Mouse (Mus musculus) common myeloid progenitor, adult 5-6 weeks (primary cell): ENCODE results near the gene Etv6. TPM values are rescaled to one million over a fixed set of nuclear protein-coding genes. Genes with fewer than 3 reads are reported as not detected.
A peak's percentile ranks its signal among the peaks of the same experiment; 100 is the strongest.

Experiments
- ATAC-seq: replicated peaks from 2 replicates; pipeline ENCODE4 v1.8.0; 2016; ENCODE audit warnings: low read depth, mild to moderate bottlenecking, moderate TSS enrichment, inconsistent platforms; ENCODE audit not compliant: poor library complexity, severe bottlenecking
- total RNA-seq: library from RNA; stranded (forward); fragments of 200-1000, 187-1606 nt; gene quantifications from 2 replicates; pipeline ENCODE4 v1.2.3, GENCODE M21; 2017

Gene Etv6
- total RNA-seq, 1 experiment from 2014 or later = 129 TPM

DNA sequence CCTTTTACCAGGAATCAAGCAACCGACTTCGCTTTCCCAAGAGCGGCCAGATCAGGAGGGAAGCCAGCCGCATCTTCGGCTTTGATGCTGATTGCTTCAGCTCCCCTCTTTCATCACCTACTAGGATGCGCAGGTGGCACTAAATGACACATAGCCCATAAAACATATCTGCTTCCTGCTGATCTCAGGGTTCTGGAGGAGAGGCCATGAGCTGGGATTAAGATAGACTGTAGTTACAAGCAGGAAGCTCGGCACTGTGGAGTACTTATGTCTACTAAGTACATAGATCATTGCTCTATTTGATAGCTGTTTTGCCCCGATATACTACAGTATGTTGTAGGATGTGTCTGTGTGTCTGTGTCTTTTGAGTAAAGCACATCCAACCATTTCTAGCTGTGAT, 68.0 kb downstream of the Etv6 start:
- no peak for ATAC-seq

DNA sequence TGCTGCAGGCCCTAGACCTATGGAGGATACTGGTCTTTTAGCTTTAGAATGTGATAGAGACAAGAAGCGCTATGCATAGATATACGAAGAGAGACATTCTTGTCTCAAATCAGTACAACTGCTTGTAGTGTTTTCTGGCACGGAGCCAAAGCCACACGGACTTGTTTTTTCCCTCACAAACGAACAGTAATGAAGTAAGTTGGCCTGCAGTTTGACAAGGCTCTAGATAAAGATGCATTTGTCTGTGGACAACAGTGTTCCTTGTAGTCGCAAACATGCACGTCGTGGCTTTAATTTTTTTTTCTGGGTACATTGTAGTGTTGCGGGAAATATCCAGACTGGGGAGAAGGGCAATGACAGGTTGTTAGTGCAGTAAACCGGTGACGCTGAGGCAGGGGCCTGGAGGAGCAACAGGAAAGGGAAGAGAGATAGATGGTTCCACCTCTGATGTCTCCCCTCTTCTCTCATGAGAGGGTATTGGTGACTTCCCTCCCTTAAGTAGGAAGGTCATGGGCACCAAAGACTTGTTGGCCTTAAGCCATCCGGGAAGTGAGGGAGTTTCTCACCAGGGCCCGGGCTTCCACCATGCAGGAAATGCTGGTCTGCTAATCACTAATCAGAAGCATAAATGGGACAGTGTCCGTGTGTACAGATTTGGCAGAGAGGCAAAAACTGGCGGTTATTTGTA, 70.2 kb downstream of the Etv6 start:
- peak; percentile 49 for ATAC-seq

DNA sequence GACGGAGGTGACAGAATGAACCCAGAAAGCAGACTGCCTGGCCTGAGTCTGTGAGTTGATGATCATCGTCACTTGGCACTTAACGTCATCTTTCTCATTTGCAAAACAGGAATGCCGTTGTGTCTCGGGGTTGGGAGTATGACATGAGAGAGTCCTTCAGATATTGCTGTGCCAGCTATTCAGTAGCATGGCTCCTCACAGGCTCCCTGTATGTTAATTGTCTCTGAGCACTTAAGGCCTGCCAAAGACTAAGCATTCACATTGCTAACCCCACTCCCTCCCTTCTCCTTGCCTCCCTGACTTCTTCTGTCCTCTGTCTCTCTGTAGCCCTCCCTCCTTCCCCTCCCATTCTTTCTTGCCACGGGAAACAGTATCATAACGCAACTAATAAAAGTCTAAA, 72.2 kb downstream of the Etv6 start:
- ATAC-seq = no peak

- no peak for ATAC-seq
These were observed 74.2 kb downstream of the Etv6 start for GRCm38 (mm10) chr6:134109675-134110074.

DNA sequence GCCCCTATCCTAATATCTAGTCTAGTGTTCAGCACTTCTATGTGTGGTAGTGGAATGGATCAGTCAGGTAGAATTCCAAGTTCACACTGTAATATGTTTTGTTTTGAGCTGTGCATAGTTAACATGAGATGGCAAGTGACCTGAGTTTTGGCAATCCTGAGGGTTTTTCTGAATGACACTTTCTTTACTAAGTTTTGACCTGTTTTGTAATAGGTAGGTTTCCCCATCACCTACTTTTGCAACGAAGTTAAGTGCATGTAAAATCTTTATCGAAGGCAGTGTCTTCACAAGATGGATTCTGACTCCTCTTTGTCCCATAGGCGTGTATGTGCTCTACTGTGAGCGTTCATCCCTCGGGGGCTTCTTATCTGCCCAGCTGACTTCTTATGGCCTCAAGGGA, 74.7 kb downstream of the Etv6 start:
- no peak for ATAC-seq

DNA sequence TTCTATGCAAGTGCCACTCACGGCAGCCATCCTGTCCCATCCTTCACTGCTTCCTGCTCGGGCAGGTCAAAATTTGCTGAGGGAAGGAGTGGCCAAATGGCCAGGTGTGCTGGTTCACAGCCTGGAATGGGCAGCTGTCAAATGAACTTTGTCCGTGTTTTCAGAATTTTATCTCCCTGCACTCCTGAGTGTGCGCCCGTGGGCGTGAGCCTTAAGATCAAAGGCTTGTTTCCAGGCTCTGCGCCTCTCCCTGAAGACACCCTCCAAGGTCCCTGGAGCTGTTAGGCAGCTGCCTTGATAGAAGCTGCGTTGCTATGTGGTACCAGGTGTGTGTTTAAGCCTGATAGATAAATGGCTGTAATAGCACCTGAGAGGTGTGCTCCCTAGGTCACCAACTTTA, 76.1 kb downstream of the Etv6 start:
- ATAC-seq = no peak

DNA sequence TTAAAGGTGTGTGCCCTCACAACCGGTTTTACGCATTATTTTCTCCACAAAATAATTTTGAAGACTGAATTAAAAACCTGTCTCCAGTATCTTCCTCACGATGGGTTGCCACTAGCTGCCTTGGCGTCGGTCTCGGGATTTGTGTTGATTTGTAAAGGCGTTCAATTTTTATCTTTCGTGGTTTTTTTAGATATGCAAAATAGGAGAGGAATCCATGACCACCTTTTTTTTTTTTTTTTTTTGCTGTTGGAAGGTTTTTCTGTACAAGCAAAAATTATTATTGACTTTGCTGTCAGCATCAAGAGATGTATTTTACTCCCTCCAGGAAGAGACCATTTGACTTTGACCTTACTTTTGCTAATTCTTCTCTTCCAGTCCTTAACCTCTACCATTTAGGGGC, 77.3 kb downstream of the Etv6 start:
- ATAC-seq = no peak

DNA sequence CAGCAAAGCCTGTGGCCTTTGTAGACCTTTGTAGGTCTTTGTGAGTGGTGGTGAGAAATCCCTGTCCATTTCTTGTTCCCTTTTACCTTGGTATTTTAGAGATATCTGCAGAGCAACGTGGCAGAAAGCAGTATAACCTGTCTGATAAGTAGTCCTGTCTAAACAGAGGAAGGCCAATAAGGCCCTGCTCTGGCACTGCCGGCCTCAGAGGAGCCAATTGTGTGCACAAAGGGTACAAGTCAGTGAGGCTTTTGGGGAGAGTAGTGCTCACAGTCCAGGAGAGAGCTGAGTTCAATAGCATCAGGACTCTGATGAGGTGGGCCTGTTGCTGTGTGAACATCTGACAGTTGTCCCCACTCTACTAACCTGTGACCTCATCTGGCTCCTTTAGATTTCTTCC, 77.7 kb downstream of the Etv6 start:
- ATAC-seq = no peak

- peak; percentile 57 for ATAC-seq
These were observed 79.9 kb downstream of the Etv6 start for GRCm38 (mm10) chr6:134115219-134115968.

DNA sequence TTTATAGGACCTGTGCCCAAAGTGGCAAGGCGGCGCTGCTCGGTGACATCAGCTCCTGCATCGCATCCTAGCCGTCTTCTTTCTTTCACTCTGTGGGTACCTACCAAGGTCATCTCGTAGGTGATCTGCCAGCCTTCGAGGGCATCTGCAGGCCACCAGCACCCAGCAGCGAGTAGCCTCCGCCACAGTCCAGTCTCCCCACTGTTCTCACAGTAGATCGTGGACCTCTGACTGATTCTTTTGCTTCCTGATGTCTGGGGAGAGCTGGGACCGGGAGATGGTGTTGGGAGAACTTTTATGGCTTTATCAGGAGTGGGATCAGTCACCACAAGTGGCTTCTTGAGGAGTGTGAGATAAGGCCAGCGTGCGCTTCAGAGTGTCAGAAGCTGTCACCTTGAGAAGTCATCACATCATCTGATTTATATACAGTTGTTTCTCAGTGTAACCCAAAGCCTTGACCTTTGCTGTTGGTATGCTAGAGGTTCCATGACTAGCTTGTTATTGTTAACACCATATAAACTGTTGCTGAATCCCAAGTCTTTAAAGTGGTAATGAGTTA, 82.0 kb downstream of the Etv6 start:
- ATAC-seq = no peak

DNA sequence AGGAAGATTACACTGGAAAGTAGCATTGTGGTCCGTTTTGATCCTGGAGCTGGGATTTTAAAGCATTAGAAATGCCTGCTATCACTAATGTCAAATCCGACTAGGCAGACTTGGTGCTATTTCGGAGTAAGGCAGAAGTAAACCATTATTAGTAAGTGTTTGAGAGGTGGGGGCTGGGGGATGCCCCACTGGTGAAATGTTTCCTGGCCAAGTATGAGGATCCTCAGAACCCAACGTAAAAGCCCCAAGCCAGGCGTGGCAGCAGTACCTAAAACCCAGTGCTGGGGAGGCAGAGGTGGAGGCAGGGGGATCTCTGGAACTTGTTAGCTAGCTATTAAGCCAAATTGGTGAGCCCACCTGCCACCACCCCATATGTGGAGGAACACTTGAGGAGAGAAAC, 83.0 kb downstream of the Etv6 start:
- no peak for ATAC-seq

DNA sequence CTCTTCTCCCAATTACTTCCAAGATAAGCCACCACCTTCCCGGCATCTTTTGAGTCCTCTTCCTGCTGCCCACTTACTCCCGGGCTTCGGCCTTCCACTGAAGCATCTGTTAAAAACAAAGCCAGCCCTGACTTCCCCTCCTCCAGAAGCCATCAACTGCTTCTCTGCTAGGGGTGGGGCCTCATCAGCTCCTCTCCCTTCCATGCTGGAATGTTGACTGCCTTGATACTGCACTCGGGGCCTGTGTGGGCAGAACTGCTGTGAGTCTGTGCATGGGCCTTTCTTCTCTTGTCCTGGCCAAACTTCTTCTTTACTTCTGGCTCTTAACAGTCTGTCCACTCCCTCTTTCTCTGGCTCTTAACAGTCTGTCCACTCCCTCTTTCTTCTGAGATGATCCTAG, 83.6 kb downstream of the Etv6 start:
- ATAC-seq = no peak

DNA sequence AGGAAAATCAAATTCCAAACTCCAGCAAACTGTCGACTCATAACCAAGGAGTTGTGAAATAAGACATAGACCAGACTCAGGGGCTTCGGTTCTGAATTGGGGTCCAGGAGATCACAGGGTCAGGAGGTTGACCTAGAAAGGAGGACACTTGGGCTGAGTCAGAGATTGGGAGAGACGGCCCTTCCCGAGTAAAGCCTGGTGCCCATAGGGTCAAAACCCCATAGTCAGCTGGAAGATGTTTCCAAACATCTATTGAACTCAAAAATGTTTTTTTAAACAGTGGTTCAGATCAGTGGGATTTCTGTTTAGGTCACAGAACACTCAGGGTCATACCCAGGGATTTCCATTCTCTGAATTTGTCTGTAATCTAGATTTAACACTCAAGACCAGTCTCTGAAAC, 84.7 kb downstream of the Etv6 start:
- no peak for ATAC-seq

- peak; percentile 46 for ATAC-seq
These were observed 85.2 kb downstream of the Etv6 start for GRCm38 (mm10) chr6:134120712-134121111.

DNA sequence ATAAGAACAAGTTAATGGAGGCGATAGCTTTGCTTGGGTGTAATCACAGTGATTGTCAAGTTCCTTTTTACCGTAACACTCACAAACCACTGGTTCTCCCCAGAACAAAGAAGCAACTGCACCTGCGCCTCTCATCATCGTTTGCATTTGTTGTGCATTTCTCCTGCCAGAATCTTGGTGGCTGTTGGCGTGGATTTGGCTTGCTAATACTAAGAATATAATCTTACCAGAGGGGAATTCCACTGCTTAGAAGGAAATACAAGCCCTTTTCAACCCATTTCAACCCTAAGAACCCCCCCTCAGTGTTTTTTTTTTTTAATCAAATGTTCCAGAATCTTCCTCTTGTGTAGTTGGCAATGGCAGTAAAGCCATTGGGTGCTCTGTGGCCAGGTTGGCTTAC, 87.4 kb downstream of the Etv6 start:
- no peak for ATAC-seq

DNA sequence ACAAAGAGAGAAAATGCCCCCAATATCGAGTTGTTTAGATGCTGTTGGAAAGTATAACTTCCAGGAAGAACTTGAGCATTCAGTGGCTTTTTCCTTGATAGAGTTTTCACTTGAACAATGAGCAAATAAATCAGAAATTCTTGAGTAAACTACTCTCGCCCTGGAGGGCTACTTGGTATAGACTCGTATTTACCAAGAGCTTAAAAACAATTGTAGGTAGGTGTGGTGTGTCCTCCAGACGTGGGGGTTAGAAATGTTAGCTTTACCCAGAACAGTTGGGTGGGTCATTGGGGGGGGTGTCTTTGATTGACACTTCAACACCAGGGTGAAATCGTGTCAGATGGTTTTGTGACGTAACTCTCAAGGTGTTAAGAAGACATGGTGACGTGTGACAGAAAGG, 88.0 kb downstream of the Etv6 start:
- no peak for ATAC-seq

DNA sequence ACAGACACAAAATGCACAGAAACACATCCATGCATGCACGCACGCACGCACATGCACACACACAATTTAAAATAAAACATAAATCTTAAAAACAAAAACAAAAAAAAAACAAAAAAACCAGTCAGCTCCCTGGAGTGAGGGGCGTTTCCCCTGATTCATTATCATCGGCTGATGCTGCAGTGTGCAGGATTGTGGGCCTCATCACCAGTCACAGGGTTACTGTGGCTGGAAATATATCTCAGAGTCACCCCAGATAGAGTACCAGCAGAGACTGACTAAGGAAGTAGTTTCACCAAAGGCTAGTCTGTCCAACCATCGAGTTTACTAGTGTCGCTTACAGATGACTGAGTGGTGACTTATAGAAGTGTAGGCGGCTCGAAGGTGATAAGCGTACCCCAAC, 88.8 kb downstream of the Etv6 start:
- peak; percentile 40; the same call in 1 of the 2 replicates for ATAC-seq

- ATAC-seq = no peak
These were observed 92.5 kb downstream of the Etv6 start for GRCm38 (mm10) chr6:134127996-134128395.

- no peak for ATAC-seq
These were observed 93.1 kb downstream of the Etv6 start for GRCm38 (mm10) chr6:134128594-134128993.

DNA sequence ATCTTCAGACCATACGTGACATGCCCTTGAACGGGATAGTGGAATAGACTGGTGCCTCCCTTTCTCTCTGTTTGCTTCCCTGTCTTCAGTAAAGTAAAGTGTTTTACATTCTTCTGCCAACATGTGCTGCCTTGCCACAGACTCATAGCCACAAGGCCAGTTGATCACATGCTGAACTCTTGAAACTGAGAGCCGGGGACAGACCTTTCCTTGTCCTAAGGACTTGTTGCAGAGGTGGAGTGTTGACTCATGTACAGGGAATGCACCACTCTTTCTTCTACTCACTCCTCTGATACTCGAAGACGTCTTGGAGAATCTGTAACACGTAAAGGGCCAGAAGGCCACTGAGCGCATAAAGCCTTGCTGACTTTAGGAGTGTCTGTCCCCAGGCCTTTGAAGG, 94.3 kb downstream of the Etv6 start:
- no peak for ATAC-seq

- peak; percentile 69 for ATAC-seq
These were observed 95.3 kb downstream of the Etv6 start for GRCm38 (mm10) chr6:134130816-134131215.

DNA sequence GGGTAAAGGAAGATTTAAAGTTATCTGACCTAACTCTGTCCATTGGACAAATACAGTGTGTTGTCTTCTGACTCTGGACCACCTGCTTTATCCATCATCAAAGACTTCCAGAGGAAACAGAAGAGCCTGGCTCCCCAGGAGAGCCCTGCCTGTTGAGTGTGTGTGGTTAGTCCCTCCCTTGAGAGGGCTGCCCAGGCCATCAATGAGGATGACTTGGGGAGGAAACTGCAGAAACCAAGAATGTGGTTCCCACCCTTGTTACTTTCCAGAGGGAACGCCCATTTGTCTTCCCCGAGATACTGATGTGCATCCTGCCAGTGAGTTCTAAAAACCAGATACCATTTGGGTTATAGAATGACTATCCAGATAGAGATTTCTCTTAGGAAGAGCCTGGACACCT, 96.1 kb downstream of the Etv6 start:
- ATAC-seq = peak; percentile 17
